Mouse (Mus musculus) MEL (cell line): ENCODE measurements at regions not wholly inside any gene's neighbourhood (a gene's known extent, or its start where the extent isn't known, plus 50 kb on each side); places are given as distances from the start of the nearest gene placed in this dataset.

ENCODE experiments used
- DNase-seq: peaks from one replicate; pipeline ENCODE4 v3.0.0; 2011; ENCODE audit warnings: low read depth, low spot score
- H3K27ac ChIP-seq: 2 replicates; pipeline ENCODE4 v1.5.1; 2012; ENCODE audit warnings: low read depth, mild to moderate bottlenecking, control low read depth, low read length, moderate library complexity; ENCODE audit not compliant: control insufficient read depth
- H3K27me3 ChIP-seq, 2 experiments: fragments of 150-350 bp in 1 of 2; sonication (generic) in 1 of 2; 2 replicates each; pipeline ENCODE4 v1.6.1; 2012; ENCODE audit warnings: low read length in 2 of 2, mild to moderate bottlenecking in 2 of 2, improper control_type of control experiment in 1 of 2, moderate library complexity in 1 of 2; ENCODE audit not compliant: insufficient read depth in 2 of 2, control insufficient read depth in 1 of 2
- H3K36me3 ChIP-seq, 2 experiments: 2 replicates each; pipeline ENCODE4 v1.6.1; 2012 to 2014; ENCODE audit warnings: low read length in 2 of 2, improper control_type of control experiment in 1 of 2, inconsistent platforms in 1 of 2, mild to moderate bottlenecking in 1 of 2; ENCODE audit not compliant: insufficient read depth in 2 of 2, control insufficient read depth in 1 of 2
- H3K4me1 ChIP-seq, 2 experiments: fragments of 150-350 bp in 1 of 2; sonication (generic) in 1 of 2; 2 replicates each; pipeline ENCODE4 v1.6.1; 2012; ENCODE audit warnings: low read length in 2 of 2, improper control_type of control experiment in 1 of 2, mild to moderate bottlenecking in 1 of 2; ENCODE audit not compliant: insufficient read depth in 2 of 2, control insufficient read depth in 1 of 2
- H3K4me3 ChIP-seq, 2 experiments: fragments of 150-350 bp in 1 of 2; sonication (generic) in 1 of 2; 2 replicates each; pipeline ENCODE4 v1.5.1; 2012; ENCODE audit warnings: low read depth in 2 of 2, low read length in 2 of 2, mild to moderate bottlenecking in 2 of 2, moderate library complexity in 2 of 2, control low read depth in 1 of 2, improper control_type of control experiment in 1 of 2; ENCODE audit not compliant: control insufficient read depth in 1 of 2, insufficient read depth in 1 of 2
- H3K79me2 ChIP-seq: 2 replicates; pipeline ENCODE4 v1.6.1; 2012; ENCODE audit warnings: mild to moderate bottlenecking, low read length, moderate library complexity; ENCODE audit not compliant: control insufficient read depth, poor library complexity, insufficient read depth
- H3K9ac ChIP-seq: 2 replicates; pipeline ENCODE4 v1.6.1; 2012; ENCODE audit warnings: low read depth, mild to moderate bottlenecking, control low read depth, low read length, moderate library complexity; ENCODE audit not compliant: control insufficient read depth, poor library complexity, severe bottlenecking
- H3K9me3 ChIP-seq: fragments of 150-350 bp; sonication (generic); replicated peaks from 2 replicates; pipeline ENCODE4 v1.6.1; 2012; ENCODE audit warnings: mild to moderate bottlenecking, low read length, improper control_type of control experiment, moderate library complexity; ENCODE audit not compliant: insufficient read depth
- BHLHE40 ChIP-seq: IDR thresholded peaks from 2 replicates; pipeline ENCODE4 v1.6.1; 2012; ENCODE audit warnings: low read depth, mild to moderate bottlenecking, inconsistent platforms, low read length, improper control_type of control experiment, borderline replicate concordance
- EP300 ChIP-seq, 2 experiments: IDR thresholded peaks; 2 replicates each; pipeline ENCODE4 v1.6.1; 2011; ENCODE audit warnings: improper control_type of control experiment in 2 of 2, low read length in 2 of 2, low read depth in 1 of 2, mild to moderate bottlenecking in 1 of 2
- ETS1 ChIP-seq: IDR thresholded peaks from 2 replicates; pipeline ENCODE4 v1.6.1; 2012; ENCODE audit warnings: low read depth, mild to moderate bottlenecking, inconsistent platforms, low read length, improper control_type of control experiment, moderate library complexity
- GATA1 ChIP-seq: IDR thresholded peaks from 2 replicates; pipeline ENCODE4 v1.6.1; 2011; ENCODE audit warnings: low read depth, low read length, improper control_type of control experiment
- JUND ChIP-seq: IDR thresholded peaks from 2 replicates; pipeline ENCODE4 v1.6.1; 2011; ENCODE audit warnings: low read depth, mild to moderate bottlenecking, improper control_type of control experiment, low read length
- MAFK ChIP-seq: IDR thresholded peaks from 2 replicates; pipeline ENCODE4 v1.6.1; 2011; ENCODE audit warnings: low read depth, mild to moderate bottlenecking, low read length, improper control_type of control experiment, borderline replicate concordance
- MAX ChIP-seq: IDR thresholded peaks from 2 replicates; pipeline ENCODE4 v1.6.1; 2011; ENCODE audit warnings: low read length, improper control_type of control experiment
- MYB ChIP-seq: IDR thresholded peaks from 2 replicates; pipeline ENCODE4 v1.6.1; 2011; ENCODE audit warnings: mild to moderate bottlenecking, low read depth, low read length, improper control_type of control experiment
- POLR2AphosphoS5 ChIP-seq: IDR thresholded peaks from 2 replicates; pipeline ENCODE4 v1.6.1; 2012; ENCODE audit warnings: low read depth, borderline replicate concordance, mild to moderate bottlenecking, inconsistent platforms, low read length, moderate library complexity, mixed read lengths
- RAD21 ChIP-seq: IDR thresholded peaks from 2 replicates; pipeline ENCODE4 v1.6.1; 2011; ENCODE audit warnings: mild to moderate bottlenecking, low read depth, low read length, improper control_type of control experiment
- SIN3A ChIP-seq: IDR thresholded peaks from 2 replicates; pipeline ENCODE4 v1.6.1; 2012; ENCODE audit warnings: low read length, improper control_type of control experiment, inconsistent platforms
- TCF12 ChIP-seq: IDR thresholded peaks from 2 replicates; pipeline ENCODE4 v1.6.1; 2014; ENCODE audit warnings: low read depth, mild to moderate bottlenecking, inconsistent platforms, low read length, improper control_type of control experiment, moderate library complexity
- UBTF ChIP-seq: IDR thresholded peaks from 2 replicates; pipeline ENCODE4 v1.6.1; 2012; ENCODE audit warnings: low read depth, mild to moderate bottlenecking, inconsistent platforms, low read length, improper control_type of control experiment, moderate library complexity, borderline replicate concordance; ENCODE audit not compliant: insufficient read depth
- USF1 ChIP-seq: IDR thresholded peaks from 2 replicates; pipeline ENCODE4 v1.6.1; 2014; ENCODE audit warnings: low read depth, mild to moderate bottlenecking, inconsistent platforms, low read length, improper control_type of control experiment, moderate library complexity
- USF2 ChIP-seq, 2 experiments: IDR thresholded peaks; 2 replicates each; pipeline ENCODE4 v1.6.1; 2011 to 2012; ENCODE audit warnings: improper control_type of control experiment in 2 of 2, low read length in 2 of 2, borderline replicate concordance in 1 of 2, inconsistent platforms in 1 of 2, low read depth in 1 of 2, mild to moderate bottlenecking in 1 of 2; ENCODE audit not compliant: insufficient read depth in 1 of 2

DNA sequence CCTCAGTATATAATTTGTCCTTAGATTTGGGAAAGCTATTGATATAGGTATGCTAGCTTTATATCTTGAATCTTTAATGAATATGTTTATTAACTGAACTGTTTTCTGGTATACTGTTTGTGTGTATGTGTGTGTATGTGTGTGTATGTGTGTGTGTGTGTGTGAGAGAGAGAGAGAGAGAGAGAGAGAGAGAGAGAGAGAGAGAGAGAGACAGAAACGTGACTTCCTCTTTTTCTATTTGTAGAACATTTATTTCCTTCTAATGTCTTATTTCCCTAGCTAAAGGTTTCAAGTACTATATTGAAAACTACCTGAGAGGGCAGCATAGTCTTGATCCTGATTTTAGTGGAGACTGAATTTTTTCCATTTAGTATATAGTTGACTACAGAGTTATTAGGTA is 888.3 kb downstream of the Pcdh19 start:
- H3K4me1 ChIP-seq, result no peaks in the 10 kb centered on the region; a peak in 1 of 4 replicates
- no peak overlapping the region for H3K27ac ChIP-seq
- peak; percentile 32 for DNase-seq
- H3K9me3 ChIP-seq, result no peaks in the 10 kb centered on the region
- H3K9ac ChIP-seq, result no peak overlapping the region
- no peaks in the 10 kb centered on the region for H3K79me2 ChIP-seq
- H3K27me3 ChIP-seq, result no peaks in the 10 kb centered on the region
- no peak overlapping the region for H3K4me3 ChIP-seq
- TF ChIP-seq GATA1 (no peak), USF1 (no peak), BHLHE40 (peak; percentile 95), USF2 (IDR thresholded peaks at IDR 0.05; ENCODE audit: borderline replicate concordance in 1 of 2, insufficient read depth in 1 of 2, low read depth in 1 of 2, low read length in 2 of 2) (no peak), TCF12 (no peak), EP300 (IDR thresholded peaks at IDR 0.05; ENCODE audit: low read depth in 1 of 2, low read length in 2 of 2) (peak in 1 of 2 experiments; percentile 75; a peak in 2 of 4 replicates), MAX (no peak), POLR2AphosphoS5 (no peak), JUND (peak; percentile 65; the same call in 1 of the 2 replicates), MYB (no peak), RAD21 (peak; percentile 9; the same call in 1 of the 2 replicates), MAFK (no peak)
- TF ChIP-seq, all 39 proteins: peak for 4
- no peaks in the 10 kb centered on the region for H3K36me3 ChIP-seq

DNA sequence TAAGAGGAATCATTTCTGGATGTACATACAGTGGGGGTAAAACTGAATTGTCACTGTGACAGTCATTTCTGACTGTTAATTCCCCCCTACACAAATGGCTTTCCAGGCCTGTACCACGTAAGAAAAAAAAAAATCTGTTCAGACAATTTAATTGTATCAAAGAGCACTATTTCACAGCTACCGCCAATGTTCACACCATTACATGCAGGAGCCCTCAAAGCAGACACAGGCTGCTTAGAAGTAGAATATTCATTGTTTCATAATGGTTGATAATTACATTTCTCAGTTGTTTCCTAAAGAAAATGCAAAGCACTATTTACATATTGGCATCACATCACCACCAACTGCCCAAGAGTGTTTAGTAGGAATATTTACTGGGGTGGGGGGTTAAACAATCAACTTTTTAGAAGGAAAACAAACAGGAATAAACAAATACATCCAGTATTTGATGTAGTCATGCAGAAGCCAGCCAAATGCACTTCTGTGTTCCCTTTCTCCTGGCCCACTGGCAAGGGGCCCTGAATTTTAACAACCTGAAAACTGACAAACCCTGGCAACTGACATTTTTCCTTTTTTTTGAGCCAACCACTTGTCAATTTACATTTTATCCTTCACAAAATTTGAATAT is 898.7 kb downstream of the Pcdh19 start:
- Histone ChIP-seq H3K9me3 (no peaks in the 10 kb centered on the region), H3K4me3 (no peak overlapping the region), H3K4me1 (no peaks in the 10 kb centered on the region), H3K9ac (no peak overlapping the region), H3K27ac (no peak overlapping the region), H3K36me3 (no peaks in the 10 kb centered on the region), H3K27me3 (no peaks in the 10 kb centered on the region), H3K79me2 (no peaks in the 10 kb centered on the region)
- TF ChIP-seq ETS1 (no peak), UBTF (no peak), USF2 (IDR thresholded peaks at IDR 0.05; ENCODE audit: borderline replicate concordance in 1 of 2, insufficient read depth in 1 of 2, low read depth in 1 of 2, low read length in 2 of 2) (no peak), SIN3A (no peak), MAX (no peak)
- DNase-seq, result no peak
